In genomic region chr5:73089158-73089557, GRCm38 (mm10) we compare ENCODE assay signal across 15 mouse cellular contexts.
DNase-seq lines count a peak whose midpoint lies in the region.
"Had no signal": no experiment of that assay in that cellular context is flagged by ENCODE, and none has a peak within 500 bp of the region (broad histone marks: within the 10 kb centered on the region; RNA-seq: fewer than 3 reads in every experiment).

No protein-coding gene starts in this region.

- DNase-seq in heart, adult 11 months, result peak; percentile 81
- no peak for DNase-seq in heart, adult 18-20 months
- peak; percentile 63 for DNase-seq in R1 (ENCODE audit: low read depth, low spot score)
- DNase-seq in heart, postnatal 10 days, result no peak
- DNase-seq in urinary bladder, postnatal 14 days (ENCODE audit: low spot score), result no peak
- DNase-seq: adrenal gland, adult 8-10 months; adrenal gland, postnatal 14 days; adrenal gland, postnatal 36 days; B cell, adult 2 months; cerebellum, adult 11-12 months; cerebellum, adult 2 months; cerebellum, adult 9-10 months; cerebellum, postnatal 10 days; cerebellum, postnatal 25 days; forebrain, postnatal 0 days had no signal

- intact Hi-C loops in heart, postnatal 10 days (cut with DNase I), result no loop called here

Comparison
In these comparisons a context has a peak if more than half of its experiments do, and no peak if none do; other contexts are left out.
1. DNase-seq: peak in heart, adult 11 months (single experiment) and R1 (single experiment); none in heart, adult 18-20 months (0 of 2), heart, postnatal 10 days (0 of 2) and urinary bladder, postnatal 14 days (single experiment).